Mouse (Mus musculus): ENCODE data around the gene Ptprj. TPM values are rescaled to one million over a fixed set of nuclear protein-coding genes. Genes with fewer than 3 reads are reported as not detected.

Gene Ptprj
- total and polyA plus RNA-seq, 3 experiments, result 6.9 to 8.9 (median 7.3) TPM

DNA sequence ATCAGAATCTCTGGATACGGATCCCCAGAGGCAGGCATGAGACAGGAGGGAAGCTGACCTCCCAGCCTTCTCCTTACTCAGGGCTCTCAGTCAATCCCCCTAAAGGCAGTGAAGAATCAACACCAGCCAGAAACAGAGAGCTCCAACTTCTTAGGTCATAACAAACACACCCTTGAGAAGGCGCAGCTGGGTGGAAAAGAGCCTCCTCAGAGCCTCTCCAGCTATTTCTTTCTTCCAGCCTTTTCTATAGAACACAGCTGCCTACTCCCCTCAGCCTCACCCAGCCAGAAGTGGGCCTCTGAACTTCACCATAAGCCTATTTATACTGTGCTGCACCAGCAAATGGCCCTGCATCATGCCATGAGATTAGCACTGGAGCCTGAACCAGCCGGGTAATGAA, 74.3 kb downstream of the Ptprj start:
- no peaks in the 10 kb centered on the region for H3K9me3 ChIP-seq (replicated peaks; ENCODE audit: low read length)
- dilution Hi-C loops (cut with MboI; ENCODE audit: extremely low pct_ligation_motif_present, extremely low pct_unique_long_range_greater_than_20kb, low sequenced_read_pairs), result no loop called here
- no peak overlapping the region for H3K4me3 ChIP-seq (replicated peaks in 1 of 3; ENCODE audit: low read depth in 2 of 3, low read length in 2 of 3, poor library complexity in 1 of 3)
- in situ Hi-C loops (cut with MboI; ENCODE audit: low pct_ligation_motif_present, low pct_unique_long_range_greater_than_20kb, low sequenced_read_pairs), result no loop called here
- H3K4me1 ChIP-seq (ENCODE audit: control insufficient read depth in 1 of 2, insufficient read depth in 2 of 2), result peaks cover 11 to 51% of the 10 kb centered on the region in 2 experiments
- no peaks in the 10 kb centered on the region for H3K27me3 ChIP-seq (replicated peaks)
- DNase-seq (ENCODE audit: extremely low read depth), result no peak
- no peak overlapping the region for H3K4me2 ChIP-seq (ENCODE audit: insufficient read depth, low read depth, poor library complexity, severe bottlenecking)
- no peak overlapping the region for H3K27ac ChIP-seq (ENCODE audit: insufficient read depth, low read depth)
- no peaks in the 10 kb centered on the region for H3K36me3 ChIP-seq (replicated peaks in 1 of 2; ENCODE audit: control insufficient read depth in 1 of 2, insufficient read depth in 1 of 2, low read length in 1 of 2)
- no peak overlapping the region for H3K9ac ChIP-seq (ENCODE audit: insufficient read depth, low read depth)
- H3K79me2 ChIP-seq (replicated peaks; ENCODE audit: control insufficient read depth, extremely low read depth, insufficient read depth, poor library complexity, severe bottlenecking), result peaks cover 5% of the 10 kb centered on the region; the same call in 1 of the 2 replicates
- TF ChIP-seq MAZ (IDR thresholded peaks at IDR 0.05; ENCODE audit: low read depth, low read length) (no peak), MAX (IDR thresholded peaks at IDR 0.05; ENCODE audit: low read length) (no peak), CHD2 (IDR thresholded peaks at IDR 0.05; ENCODE audit: low read length) (no peak), SMC3 (IDR thresholded peaks at IDR 0.05; ENCODE audit: low read depth, low read length) (no peak), MEF2A (IDR thresholded peaks at IDR 0.05; ENCODE audit: borderline replicate concordance, low read depth, low read length) (no peak), UBTF (IDR thresholded peaks at IDR 0.05; ENCODE audit: low read depth, low read length) (no peak), BHLHE40 (IDR thresholded peaks at IDR 0.05; ENCODE audit: low read depth, low read length) (no peak), ETS1 (conservative IDR thresholded peaks at IDR 0.05; ENCODE audit: low read depth, low read length) (no peak), ZC3H11A (IDR thresholded peaks at IDR 0.05; ENCODE audit: low read depth, low read length) (no peak), CTCF (conservative IDR thresholded peaks at IDR 0.05 in 1 of 2, IDR thresholded peaks at IDR 0.05 in 1 of 2; ENCODE audit: low read depth in 2 of 2, low read length in 2 of 2) (no peak), ELF1 (IDR thresholded peaks at IDR 0.05; ENCODE audit: low read depth, low read length) (no peak), IRF4 (IDR thresholded peaks at IDR 0.05; ENCODE audit: low read depth, low read length) (no peak), E2F4 (IDR thresholded peaks at IDR 0.05; ENCODE audit: insufficient replicate concordance, low read depth, low read length) (no peak), POLR2AphosphoS2 (IDR thresholded peaks at IDR 0.05; ENCODE audit: low read depth, low read length) (no peak)

- Histone ChIP-seq H3K9me3 (replicated peaks; ENCODE audit: low read length) (no peaks in the 10 kb centered on the region), H3K79me2 (replicated peaks; ENCODE audit: control insufficient read depth, extremely low read depth, insufficient read depth, poor library complexity, severe bottlenecking) (peaks cover 3% of the 10 kb centered on the region), H3K27ac (ENCODE audit: insufficient read depth, low read depth) (no peak overlapping the region), H3K27me3 (replicated peaks) (no peaks in the 10 kb centered on the region), H3K36me3 (replicated peaks in 1 of 2; ENCODE audit: control insufficient read depth in 1 of 2, insufficient read depth in 1 of 2, low read length in 1 of 2) (no peaks in the 10 kb centered on the region), H3K4me3 (replicated peaks in 1 of 3; ENCODE audit: low read depth in 2 of 3, low read length in 2 of 3, poor library complexity in 1 of 3) (no peak overlapping the region), H3K9ac (ENCODE audit: insufficient read depth, low read depth) (no peak overlapping the region), H3K4me2 (ENCODE audit: insufficient read depth, low read depth, poor library complexity, severe bottlenecking) (peak overlapping the region; percentile 58), H3K4me1 (ENCODE audit: control insufficient read depth in 1 of 2, insufficient read depth in 2 of 2) (peaks cover 11 to 61% of the 10 kb centered on the region in 2 experiments)
- dilution Hi-C loops (cut with MboI; ENCODE audit: extremely low pct_ligation_motif_present, extremely low pct_unique_long_range_greater_than_20kb, low sequenced_read_pairs) (no loop called here), in situ Hi-C loops (cut with MboI; ENCODE audit: low pct_ligation_motif_present, low pct_unique_long_range_greater_than_20kb, low sequenced_read_pairs) (loop anchor here (5.0 kb wide), 1 partner anchor 63 kb away; no protein-coding TSS in a partner anchor)
- peak; percentile 53 for DNase-seq (ENCODE audit: extremely low read depth)
- peak; percentile 20; the same call in 1 of the 2 replicates for TF ChIP-seq POLR2A (IDR thresholded peaks at IDR 0.05; ENCODE audit: low read depth, low read length)
- TF ChIP-seq CHD2 (IDR thresholded peaks at IDR 0.05; ENCODE audit: low read length), result no peak
- peak in 1 of 2 experiments; percentile 61; a peak in 2 of 4 replicates for TF ChIP-seq CTCF (conservative IDR thresholded peaks at IDR 0.05 in 1 of 2, IDR thresholded peaks at IDR 0.05 in 1 of 2; ENCODE audit: low read depth in 2 of 2, low read length in 2 of 2)
- TF ChIP-seq SMC3 (IDR thresholded peaks at IDR 0.05; ENCODE audit: low read depth, low read length), result peak; percentile 69
- TF ChIP-seq NRF1 (IDR thresholded peaks at IDR 0.05; ENCODE audit: low read depth, low read length), result peak; percentile 66
- TF ChIP-seq ELF1 (IDR thresholded peaks at IDR 0.05; ENCODE audit: low read depth, low read length), result peak; percentile 27; the same call in 1 of the 2 replicates
- TF ChIP-seq TCF12 (IDR thresholded peaks at IDR 0.05; ENCODE audit: low read depth, low read length), result peak; percentile 23; the same call in 1 of the 2 replicates
- no peak for TF ChIP-seq ZC3H11A (IDR thresholded peaks at IDR 0.05; ENCODE audit: low read depth, low read length)
- TF ChIP-seq ETS1 (conservative IDR thresholded peaks at IDR 0.05; ENCODE audit: low read depth, low read length), result 0 out of 2 replicates have a peak, but pooled peaks have one; percentile 16
- TF ChIP-seq RAD21 (IDR thresholded peaks at IDR 0.05; ENCODE audit: low read depth, low read length), result peak; percentile 57
- peak; percentile 79 for TF ChIP-seq MEF2A (IDR thresholded peaks at IDR 0.05; ENCODE audit: borderline replicate concordance, low read depth, low read length)
- TF ChIP-seq USF1 (IDR thresholded peaks at IDR 0.05; ENCODE audit: low read depth, low read length), result no peak
These were observed 75.7 kb downstream of the Ptprj start for GRCm38 (mm10) chr2:90504731-90505171.

Measured in CH12.LX (cell line).